Comparison of ENCODE assay signal across 23 mouse cellular contexts in the genomic region with DNA sequence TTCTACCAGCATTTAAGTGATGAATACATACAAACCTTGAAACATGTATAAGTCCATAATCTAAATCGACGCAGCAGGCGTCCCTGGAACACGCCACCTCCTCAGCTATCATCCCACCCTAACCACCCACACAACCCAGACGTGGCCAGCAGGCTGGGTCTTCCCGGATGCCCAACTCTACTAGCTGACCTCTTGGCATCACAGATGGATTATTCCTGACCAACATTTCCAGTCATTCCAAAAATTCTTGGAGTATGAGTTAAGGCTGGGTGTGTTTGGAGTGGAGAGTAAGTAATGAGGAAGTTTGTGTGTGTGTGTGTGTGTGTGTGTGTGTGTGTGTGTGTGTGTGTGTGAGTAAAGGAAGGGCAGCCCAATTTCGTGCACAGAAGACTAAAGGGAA.
"Had no signal": no experiment of that assay in that cellular context is flagged by ENCODE, and none has a peak within 500 bp of the region (broad histone marks: within the 10 kb centered on the region; RNA-seq: fewer than 3 reads in every experiment).

No protein-coding gene starts in this region.

- H3K9ac ChIP-seq: heart, embryonic 12.5 days; hindbrain, embryonic 12.5 days; hindbrain, embryonic 14.5 days; intestine, embryonic 15.5 days; limb, embryonic 12.5 days; liver, embryonic 13.5 days had no signal

- H3K27ac ChIP-seq: heart, embryonic 10.5 days; hindbrain, embryonic 10.5 days; hindbrain, embryonic 12.5 days; hindbrain, embryonic 14.5 days; intestine, embryonic 15.5 days; layer of hippocampus, adult 2 months; left cerebral cortex, adult 2 months; limb, embryonic 10.5 days; limb, embryonic 12.5 days; liver, embryonic 13.5 days had no signal

- H3K4me3 ChIP-seq: heart, embryonic 10.5 days; heart, embryonic 12.5 days; hindbrain, embryonic 10.5 days; hindbrain, embryonic 12.5 days; intestine, embryonic 15.5 days; layer of hippocampus, adult 2 months; left cerebral cortex, adult 2 months; limb, embryonic 10.5 days; limb, embryonic 12.5 days; liver, embryonic 13.5 days had no signal

- H3K4me1 ChIP-seq: heart, embryonic 10.5 days; heart, embryonic 12.5 days; hindbrain, embryonic 10.5 days; hindbrain, embryonic 12.5 days; intestine, embryonic 15.5 days; limb, embryonic 10.5 days; limb, embryonic 12.5 days; liver, embryonic 13.5 days had no signal

- H3K9me3 ChIP-seq: heart, embryonic 10.5 days; heart, embryonic 12.5 days; hindbrain, embryonic 10.5 days; hindbrain, embryonic 12.5 days; intestine, embryonic 15.5 days; limb, embryonic 10.5 days; limb, embryonic 12.5 days; liver, embryonic 13.5 days had no signal

- H3K27me3 ChIP-seq: heart, embryonic 12.5 days; hindbrain, embryonic 12.5 days; intestine, embryonic 15.5 days; limb, embryonic 12.5 days; liver, embryonic 13.5 days had no signal

- H3K4me2 ChIP-seq: heart, embryonic 12.5 days; hindbrain, embryonic 12.5 days; hindbrain, embryonic 14.5 days; intestine, embryonic 15.5 days; limb, embryonic 12.5 days; liver, embryonic 11.5 days; liver, embryonic 13.5 days had no signal

- DNase-seq: gastrocnemius, postnatal 14 days; gastrocnemius, postnatal 36 days; heart, adult 11 months; heart, postnatal 10 days; heart, postnatal 4 days; kidney, adult 18-20 months; kidney, adult 8-10 months; kidney, postnatal 10 days; kidney, postnatal 25 days; kidney, postnatal 4 days; liver; liver, embryonic 13.5 days had no signal
